Mouse (Mus musculus) liver, postnatal 0 days (tissue): Measurements from ENCODE around the gene Pstpip1.
A peak's percentile ranks its signal among the peaks of the same experiment; 100 is the strongest.

Experiments
- CTCF ChIP-seq: sonication (generic); IDR thresholded peaks from 2 replicates; pipeline ENCODE4 v1.5.1; 2016; ENCODE audit warnings: antibody characterized with exemption, low read depth
- EP300 ChIP-seq: IDR thresholded peaks from 2 replicates; pipeline ENCODE4 v1.6.1; 2016; ENCODE audit warnings: antibody characterized with exemption, low read depth, mild to moderate bottlenecking

DNA sequence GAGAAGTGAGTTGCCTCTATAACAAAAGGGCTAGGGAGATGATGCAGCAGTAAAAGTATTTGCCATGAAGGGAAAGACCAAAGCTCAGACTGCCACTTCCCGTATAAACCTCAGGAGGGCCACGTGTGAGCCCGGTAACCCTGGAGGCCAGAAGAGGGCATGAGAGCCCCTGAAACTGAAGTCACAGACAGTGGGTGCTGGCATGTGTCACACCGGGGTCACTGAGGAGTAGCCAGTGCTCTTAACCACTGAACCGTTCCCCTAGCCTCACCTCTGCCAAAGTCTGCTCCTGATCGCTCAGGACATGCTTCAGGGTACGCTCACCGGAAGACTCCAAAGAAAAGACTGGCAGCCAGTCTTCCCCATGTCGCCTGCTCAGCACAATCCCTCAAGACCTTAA, 52.0 kb downstream of the Pstpip1 start:
- TF ChIP-seq CTCF (peak; percentile 25; the same call in 1 of the 2 replicates), EP300 (no peak)
